Mouse (Mus musculus): ENCODE data around the gene Macc1. TPM values are rescaled to one million over a fixed set of nuclear protein-coding genes. Genes with fewer than 3 reads are reported as not detected.

The Macc1 gene
- total RNA-seq, 1 experiment = 0.09 TPM

DNA sequence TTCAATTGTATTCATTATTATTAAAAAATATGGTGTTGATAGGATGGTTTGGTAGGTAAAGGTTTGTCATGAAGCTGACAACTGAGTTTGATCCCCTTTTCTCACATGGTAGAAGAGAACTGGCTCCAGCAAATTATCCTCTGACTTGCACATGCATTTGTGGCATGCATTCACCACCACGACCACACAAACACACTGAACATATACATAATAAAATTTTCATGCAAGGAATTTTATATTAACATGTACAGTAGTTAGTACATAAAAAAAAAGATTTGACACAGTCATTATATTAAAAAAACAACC is 150.8 kb downstream of the Macc1 start:
- Histone ChIP-seq H3K9ac (ENCODE audit: insufficient read depth, low read depth, low read length, poor library complexity, severe bottlenecking) (no peak overlapping the region), H3K4me1 (ENCODE audit: control insufficient read depth in 2 of 2, insufficient read depth in 2 of 2, low read length in 2 of 2, poor library complexity in 1 of 2) (no peaks in the 10 kb centered on the region), H3K36me3 (ENCODE audit: control insufficient read depth, insufficient read depth, low read length, poor library complexity, severe bottlenecking) (no peaks in the 10 kb centered on the region), H3K4me3 (ENCODE audit: insufficient read depth in 1 of 2, low read depth in 1 of 2, low read length in 2 of 2, poor library complexity in 1 of 2, severe bottlenecking in 1 of 2) (no peak overlapping the region), H3K9me3 (ENCODE audit: control insufficient read depth, insufficient read depth, low read depth, low read length) (no peaks in the 10 kb centered on the region), H3K27ac (ENCODE audit: insufficient read depth, low read depth, low read length, poor library complexity, severe bottlenecking) (no peak overlapping the region)
- in situ Hi-C loops (cut with MboI; ENCODE audit: low sequenced_read_pairs in 2 of 2, unreplicated experiment in 2 of 2) = no loop called here
- TF ChIP-seq CHD2 (IDR thresholded peaks at IDR 0.05; ENCODE audit: low read depth, low read length) = no peak
- no peak for TF ChIP-seq ZNF384 (IDR thresholded peaks at IDR 0.05; ENCODE audit: low read depth, low read length)
- no peak for TF ChIP-seq HCFC1 (IDR thresholded peaks at IDR 0.05; ENCODE audit: borderline replicate concordance, insufficient read depth, low read length)
- TF ChIP-seq ZC3H11A (IDR thresholded peaks at IDR 0.05; ENCODE audit: borderline replicate concordance, low read depth, low read length) = no peak
- no peak for TF ChIP-seq MAFK (IDR thresholded peaks at IDR 0.05; ENCODE audit: insufficient read depth, low read depth, low read length)
- no peak for DNase-seq (ENCODE audit: low read depth, low spot score)

DNA sequence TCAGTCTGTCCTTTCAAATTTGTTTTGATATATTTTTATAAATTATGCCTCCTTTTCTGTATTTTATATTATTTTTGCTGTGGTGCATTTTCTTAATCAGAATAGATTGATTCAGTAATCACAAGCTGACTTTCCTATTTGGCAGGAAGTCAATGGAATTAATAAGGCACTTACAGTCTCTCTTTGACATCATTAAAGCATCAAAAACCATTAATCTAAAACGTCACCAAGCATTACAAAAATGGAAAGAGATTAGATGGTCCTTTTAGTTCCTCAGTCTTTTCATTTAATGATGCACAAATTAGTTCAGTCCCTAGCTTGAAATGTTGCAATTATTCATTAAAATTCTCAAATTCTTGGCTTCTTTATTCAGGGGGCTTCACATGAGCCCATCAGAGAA is 153.6 kb downstream of the Macc1 start:
- H3K9me3 ChIP-seq (ENCODE audit: control insufficient read depth, insufficient read depth, low read depth, low read length) = no peaks in the 10 kb centered on the region
- H3K4me3 ChIP-seq (ENCODE audit: insufficient read depth in 1 of 2, low read depth in 1 of 2, low read length in 2 of 2, poor library complexity in 1 of 2, severe bottlenecking in 1 of 2) = no peak overlapping the region
- TF ChIP-seq CHD2 (IDR thresholded peaks at IDR 0.05; ENCODE audit: low read depth, low read length) = no peak
- no peak for TF ChIP-seq HCFC1 (IDR thresholded peaks at IDR 0.05; ENCODE audit: borderline replicate concordance, insufficient read depth, low read length)
- TF ChIP-seq MAFK (IDR thresholded peaks at IDR 0.05; ENCODE audit: insufficient read depth, low read depth, low read length) = no peak
- H3K36me3 ChIP-seq (ENCODE audit: control insufficient read depth, insufficient read depth, low read length, poor library complexity, severe bottlenecking) = no peaks in the 10 kb centered on the region
- DNase-seq (ENCODE audit: low read depth, low spot score) = no peak
- no peak overlapping the region for H3K9ac ChIP-seq (ENCODE audit: insufficient read depth, low read depth, low read length, poor library complexity, severe bottlenecking)
- no peak overlapping the region for H3K27ac ChIP-seq (ENCODE audit: insufficient read depth, low read depth, low read length, poor library complexity, severe bottlenecking)
- in situ Hi-C loops (cut with MboI; ENCODE audit: low sequenced_read_pairs in 2 of 2, unreplicated experiment in 2 of 2) = no loop called here
- H3K4me1 ChIP-seq (ENCODE audit: control insufficient read depth in 2 of 2, insufficient read depth in 2 of 2, low read length in 2 of 2, poor library complexity in 1 of 2) = no peaks in the 10 kb centered on the region

DNA sequence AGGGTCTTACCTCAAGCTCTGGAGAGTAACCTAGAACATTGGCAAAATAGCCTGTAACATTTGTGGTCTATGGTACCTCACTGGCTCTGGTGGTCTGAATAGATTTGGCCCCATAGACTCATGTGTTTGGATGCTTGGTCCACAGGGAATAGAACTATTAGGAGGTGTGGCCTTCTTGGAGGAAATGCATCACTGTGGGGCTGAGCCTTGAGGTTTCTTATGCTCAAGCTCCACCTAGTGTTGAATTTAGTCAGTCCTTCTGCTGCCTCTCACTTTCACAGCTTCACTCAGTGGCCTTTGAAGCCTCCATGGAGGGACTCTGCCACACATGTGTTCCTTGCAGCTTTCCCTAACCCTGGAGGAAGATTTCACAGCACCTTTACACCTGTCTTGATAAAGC is 156.2 kb downstream of the Macc1 start:
- Histone ChIP-seq H3K4me3 (ENCODE audit: insufficient read depth in 1 of 2, low read depth in 1 of 2, low read length in 2 of 2, poor library complexity in 1 of 2, severe bottlenecking in 1 of 2) (no peak overlapping the region), H3K9me3 (ENCODE audit: control insufficient read depth, insufficient read depth, low read depth, low read length) (no peaks in the 10 kb centered on the region), H3K36me3 (ENCODE audit: control insufficient read depth, insufficient read depth, low read length, poor library complexity, severe bottlenecking) (no peaks in the 10 kb centered on the region), H3K9ac (ENCODE audit: insufficient read depth, low read depth, low read length, poor library complexity, severe bottlenecking) (no peak overlapping the region), H3K4me1 (ENCODE audit: control insufficient read depth in 2 of 2, insufficient read depth in 2 of 2, low read length in 2 of 2, poor library complexity in 1 of 2) (no peaks in the 10 kb centered on the region), H3K27ac (ENCODE audit: insufficient read depth, low read depth, low read length, poor library complexity, severe bottlenecking) (no peak overlapping the region)
- in situ Hi-C loops (cut with MboI; ENCODE audit: low sequenced_read_pairs in 2 of 2, unreplicated experiment in 2 of 2) = no loop called here
- TF ChIP-seq MAFK (IDR thresholded peaks at IDR 0.05; ENCODE audit: insufficient read depth, low read depth, low read length) (no peak), ZNF384 (IDR thresholded peaks at IDR 0.05; ENCODE audit: low read depth, low read length) (no peak), ZC3H11A (IDR thresholded peaks at IDR 0.05; ENCODE audit: borderline replicate concordance, low read depth, low read length) (peak; percentile 27; the same call in 1 of the 2 replicates)
- peak; percentile 34 for DNase-seq (ENCODE audit: low read depth, low spot score)

DNA sequence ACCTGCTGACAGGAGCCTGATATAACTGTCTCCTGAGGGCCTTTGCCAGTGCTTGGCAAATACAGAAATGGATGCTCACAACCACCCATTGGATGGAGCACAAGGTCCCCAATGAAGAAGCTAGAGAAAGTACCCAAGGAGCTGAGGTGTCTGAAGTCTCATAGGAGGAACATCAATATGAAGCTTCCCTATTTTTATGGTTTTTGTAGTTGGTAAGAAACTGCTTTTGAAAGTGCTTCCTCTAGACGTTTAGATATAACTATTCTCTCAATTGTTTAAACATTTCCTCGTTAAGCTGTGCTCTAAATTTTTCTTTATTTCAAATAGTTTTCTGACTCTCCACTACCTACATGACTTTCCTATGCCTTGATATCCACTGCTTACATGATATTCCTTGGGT is 169.2 kb downstream of the Macc1 start:
- Histone ChIP-seq H3K9ac (ENCODE audit: insufficient read depth, low read depth, low read length, poor library complexity, severe bottlenecking) (no peak overlapping the region), H3K4me1 (ENCODE audit: control insufficient read depth in 2 of 2, insufficient read depth in 2 of 2, low read length in 2 of 2, poor library complexity in 1 of 2) (no peaks in the 10 kb centered on the region), H3K27ac (ENCODE audit: insufficient read depth, low read depth, low read length, poor library complexity, severe bottlenecking) (no peak overlapping the region), H3K9me3 (ENCODE audit: control insufficient read depth, insufficient read depth, low read depth, low read length) (no peaks in the 10 kb centered on the region), H3K36me3 (ENCODE audit: control insufficient read depth, insufficient read depth, low read length, poor library complexity, severe bottlenecking) (no peaks in the 10 kb centered on the region), H3K4me3 (ENCODE audit: insufficient read depth in 1 of 2, low read depth in 1 of 2, low read length in 2 of 2, poor library complexity in 1 of 2, severe bottlenecking in 1 of 2) (no peak overlapping the region)
- in situ Hi-C loops (cut with MboI; ENCODE audit: low sequenced_read_pairs in 2 of 2, unreplicated experiment in 2 of 2) = no loop called here
- no peak for DNase-seq (ENCODE audit: low read depth, low spot score)
- no peak for TF ChIP-seq ZC3H11A (IDR thresholded peaks at IDR 0.05; ENCODE audit: borderline replicate concordance, low read depth, low read length)
- TF ChIP-seq HCFC1 (IDR thresholded peaks at IDR 0.05; ENCODE audit: borderline replicate concordance, insufficient read depth, low read length) = no peak
- no peak for TF ChIP-seq ZNF384 (IDR thresholded peaks at IDR 0.05; ENCODE audit: low read depth, low read length)
- TF ChIP-seq MAFK (IDR thresholded peaks at IDR 0.05; ENCODE audit: insufficient read depth, low read depth, low read length) = no peak
- no peak for TF ChIP-seq CHD2 (IDR thresholded peaks at IDR 0.05; ENCODE audit: low read depth, low read length)

DNA sequence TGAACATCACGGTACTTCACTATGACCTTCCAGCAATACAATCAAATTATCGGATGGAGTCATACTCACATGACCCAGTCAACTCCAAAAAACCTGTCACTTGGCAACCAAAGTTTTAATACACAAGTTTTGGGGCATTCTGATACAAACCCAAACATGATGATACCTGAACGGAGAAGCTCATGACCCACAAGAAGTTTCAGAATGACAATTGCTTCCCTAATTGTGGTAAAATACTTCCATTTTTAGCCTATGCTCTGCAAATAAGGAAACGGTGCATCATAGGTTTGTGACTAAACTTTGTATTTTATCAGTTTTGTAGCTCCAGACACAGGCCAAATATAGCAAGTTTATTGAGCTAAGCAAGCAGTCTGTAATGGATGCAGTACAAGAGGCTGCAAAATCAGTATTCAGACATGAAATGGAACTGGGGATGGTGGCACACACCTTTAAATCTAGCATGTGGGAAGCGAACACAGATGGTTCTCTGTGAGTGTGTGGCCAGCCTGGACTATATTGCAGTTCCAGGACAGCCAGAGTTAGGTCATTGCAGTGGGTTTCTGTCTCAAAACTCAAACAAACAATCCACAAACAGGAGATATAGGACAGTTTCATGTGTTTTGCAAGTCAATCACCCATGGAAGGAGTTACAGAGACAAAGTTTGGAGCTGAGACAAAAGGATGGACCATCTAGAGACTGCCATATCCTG is 170.0 kb downstream of the Macc1 start:
- Histone ChIP-seq H3K4me3 (ENCODE audit: insufficient read depth in 1 of 2, low read depth in 1 of 2, low read length in 2 of 2, poor library complexity in 1 of 2, severe bottlenecking in 1 of 2) (no peak overlapping the region), H3K4me1 (ENCODE audit: control insufficient read depth in 2 of 2, insufficient read depth in 2 of 2, low read length in 2 of 2, poor library complexity in 1 of 2) (no peaks in the 10 kb centered on the region), H3K9ac (ENCODE audit: insufficient read depth, low read depth, low read length, poor library complexity, severe bottlenecking) (no peak overlapping the region), H3K36me3 (ENCODE audit: control insufficient read depth, insufficient read depth, low read length, poor library complexity, severe bottlenecking) (no peaks in the 10 kb centered on the region), H3K9me3 (ENCODE audit: control insufficient read depth, insufficient read depth, low read depth, low read length) (no peaks in the 10 kb centered on the region), H3K27ac (ENCODE audit: insufficient read depth, low read depth, low read length, poor library complexity, severe bottlenecking) (no peak overlapping the region)
- in situ Hi-C loops (cut with MboI; ENCODE audit: low sequenced_read_pairs in 2 of 2, unreplicated experiment in 2 of 2) = no loop called here
- TF ChIP-seq CHD2 (IDR thresholded peaks at IDR 0.05; ENCODE audit: low read depth, low read length) (no peak), HCFC1 (IDR thresholded peaks at IDR 0.05; ENCODE audit: borderline replicate concordance, insufficient read depth, low read length) (no peak), ZC3H11A (IDR thresholded peaks at IDR 0.05; ENCODE audit: borderline replicate concordance, low read depth, low read length) (no peak), MAFK (IDR thresholded peaks at IDR 0.05; ENCODE audit: insufficient read depth, low read depth, low read length) (no peak)
- DNase-seq (ENCODE audit: low read depth, low spot score) = no peak
